Mouse (Mus musculus) left cerebral cortex, adult 9 months (tissue): ENCODE data around the gene Stxbp5.

Experiments
- DNase-seq, 2 experiments: peaks; one replicate each; pipeline ENCODE4 v3.0.0; 2022; ENCODE audit warnings: low spot score in 2 of 2

Stxbp5 gene

GRCm38 (mm10) chr10:9756546-9756945 lies 144.3 kb downstream of the Stxbp5 start:
- DNase-seq: no peak

DNA sequence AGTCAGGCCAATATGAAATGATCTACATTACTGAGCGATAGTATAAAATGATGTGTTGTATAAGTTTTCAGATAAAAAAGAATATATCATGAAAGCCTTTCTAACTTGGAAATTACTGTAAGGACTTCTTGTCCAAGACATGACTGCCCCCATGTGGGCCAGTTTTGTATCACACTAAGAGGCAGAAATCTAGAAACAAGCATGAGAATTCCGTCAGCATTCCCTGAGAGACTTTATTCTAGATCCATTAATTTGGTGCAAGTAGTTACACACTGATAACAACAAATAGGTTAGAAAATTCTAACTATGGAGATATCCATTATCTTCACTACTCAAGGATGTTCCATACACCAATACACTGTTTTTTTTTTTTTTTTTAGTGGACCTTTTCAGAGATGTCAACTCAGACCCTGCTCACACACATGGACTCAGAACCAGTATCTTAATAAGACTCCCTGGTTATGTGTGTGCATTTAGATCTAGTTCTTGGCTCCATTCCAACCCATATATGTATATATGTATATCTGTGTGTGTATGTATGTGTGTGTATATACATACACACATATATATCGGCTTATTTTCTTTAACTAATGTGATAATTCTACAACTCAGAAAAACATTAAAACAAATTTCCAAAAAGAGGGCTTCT lies 145.9 kb downstream of the Stxbp5 start:
- DNase-seq: peak in 1 of 2 experiments; percentile 82

DNA sequence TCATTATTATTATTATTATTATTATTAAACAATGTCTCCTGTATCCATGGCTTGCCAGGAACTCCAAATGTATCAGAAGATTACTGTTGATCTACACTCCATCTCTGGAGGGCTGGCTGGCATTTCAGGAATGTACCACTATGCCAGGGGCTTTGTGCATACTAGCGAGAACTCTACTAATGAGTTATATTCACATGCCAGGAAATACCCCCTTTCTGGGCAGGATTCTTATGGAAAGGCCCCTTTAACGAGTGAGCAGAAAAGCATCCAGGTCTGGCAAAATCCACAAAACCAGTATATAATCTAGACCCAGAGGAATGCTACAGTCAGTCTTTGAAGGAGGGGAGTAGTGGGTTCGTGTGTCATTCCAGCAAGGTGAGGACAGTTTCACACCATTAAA lies 167.0 kb downstream of the Stxbp5 start:
- DNase-seq: no peak

- no peak for DNase-seq
Measured at GRCm38 (mm10) chr10:9732065-9732749, 168.7 kb downstream of the Stxbp5 start.

- no peak for DNase-seq
Measured at GRCm38 (mm10) chr10:9722519-9723303, 178.2 kb downstream of the Stxbp5 start.

DNA sequence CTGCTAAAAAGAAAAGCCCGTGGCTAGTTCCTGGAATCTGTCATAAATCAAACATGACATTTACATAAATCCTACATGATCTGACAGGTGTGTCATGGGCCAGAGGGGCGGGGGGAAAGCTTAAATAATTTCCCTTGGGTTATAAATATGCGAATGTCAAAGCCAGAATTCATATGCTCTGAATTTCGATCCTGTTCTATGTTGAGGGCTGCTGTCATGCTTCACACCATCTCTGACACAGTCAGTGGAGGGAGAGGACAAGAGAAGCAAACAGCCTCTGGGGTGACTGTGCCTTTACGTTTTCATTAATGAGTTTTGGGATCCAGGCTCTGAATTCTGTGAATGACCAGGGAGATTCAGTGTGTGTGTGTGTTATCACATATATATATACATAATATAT lies 180.9 kb downstream of the Stxbp5 start:
- DNase-seq: no peak

DNA sequence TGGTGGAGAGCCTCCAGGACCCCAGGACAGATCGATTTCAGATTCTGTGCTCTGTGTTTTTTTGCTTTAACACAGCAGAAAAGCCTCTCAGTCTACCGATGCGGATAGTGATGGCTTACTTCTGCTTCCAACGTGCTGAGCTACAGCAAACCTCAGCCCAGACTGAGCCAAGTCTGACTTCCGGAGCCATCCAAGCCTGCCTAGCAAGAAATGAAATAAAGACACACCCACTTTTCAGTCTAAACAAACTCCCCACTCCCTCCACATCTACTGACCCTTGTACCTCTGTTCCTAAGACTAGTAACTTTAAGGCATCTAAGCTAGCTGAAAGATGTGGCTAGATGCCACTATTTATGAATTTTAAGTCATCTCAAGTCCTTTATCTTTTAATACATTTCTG lies 182.8 kb downstream of the Stxbp5 start:
- no peak for DNase-seq
